Mouse (Mus musculus): ENCODE measurements around the gene Prl5a1. TPM values are rescaled to one million over a fixed set of nuclear protein-coding genes. Genes with fewer than 3 reads are reported as not detected.

Gene Prl5a1
- total and polyA plus RNA-seq, 3 experiments: not detected

DNA sequence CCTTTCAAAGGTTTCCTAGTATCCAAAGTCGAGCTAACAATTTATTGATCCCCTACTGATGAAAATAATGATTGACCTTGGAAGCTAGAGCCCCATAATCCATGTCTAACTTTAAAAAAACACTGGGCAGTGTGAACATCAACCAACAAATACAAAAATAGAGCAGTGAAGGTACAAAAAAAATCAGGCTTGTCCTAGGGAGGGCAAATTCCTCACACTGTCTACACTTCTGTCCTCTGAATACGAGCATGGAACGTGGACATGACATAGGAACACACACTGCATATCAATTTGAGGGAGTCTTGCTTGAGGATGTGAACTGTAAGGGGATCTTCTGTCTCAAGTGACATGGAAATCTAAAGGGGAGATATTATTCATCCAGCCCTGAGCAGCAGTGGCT, 33.7 kb upstream of the Prl5a1 start:
- TF ChIP-seq TCF12 (IDR thresholded peaks at IDR 0.05; ENCODE audit: low read depth, low read length): no peak
- no peak for TF ChIP-seq MYB (IDR thresholded peaks at IDR 0.05; ENCODE audit: low read depth, low read length)
- no peak for TF ChIP-seq JUND (IDR thresholded peaks at IDR 0.05; ENCODE audit: low read depth, low read length)
- no peak for TF ChIP-seq POLR2AphosphoS5 (IDR thresholded peaks at IDR 0.05; ENCODE audit: borderline replicate concordance, low read depth, low read length)
- no peak for TF ChIP-seq SIN3A (IDR thresholded peaks at IDR 0.05; ENCODE audit: low read length)
- TF ChIP-seq CHD2 (IDR thresholded peaks at IDR 0.05; ENCODE audit: low read length): no peak
- TF ChIP-seq ZMIZ1 (IDR thresholded peaks at IDR 0.05; ENCODE audit: low read depth, low read length): no peak
- TF ChIP-seq MYC (IDR thresholded peaks at IDR 0.05; ENCODE audit: low read depth, low read length): no peak
- no peak for TF ChIP-seq USF1 (IDR thresholded peaks at IDR 0.05; ENCODE audit: low read depth, low read length)
- no peak for TF ChIP-seq ZKSCAN1 (IDR thresholded peaks at IDR 0.05; ENCODE audit: low read depth, low read length)
- TF ChIP-seq RCOR1 (IDR thresholded peaks at IDR 0.05; ENCODE audit: low read depth, low read length): no peak
- no peak for TF ChIP-seq POLR2AphosphoS2 (IDR thresholded peaks at IDR 0.05; ENCODE audit: low read length)
- TF ChIP-seq BHLHE40 (IDR thresholded peaks at IDR 0.05; ENCODE audit: borderline replicate concordance, low read depth, low read length): no peak
- no peak for TF ChIP-seq ZC3H11A (IDR thresholded peaks at IDR 0.05; ENCODE audit: low read depth, low read length)
- no peak for TF ChIP-seq KAT2A (conservative IDR thresholded peaks at IDR 0.05; ENCODE audit: low read depth, low read length)
- no peak for TF ChIP-seq GABPA (IDR thresholded peaks at IDR 0.05; ENCODE audit: low read depth, low read length)
- TF ChIP-seq TBP (IDR thresholded peaks at IDR 0.05; ENCODE audit: low read depth, low read length): no peak
- no peaks in the 10 kb centered on the region for H3K79me2 ChIP-seq (ENCODE audit: control insufficient read depth, insufficient read depth, low read length, poor library complexity)
- DNase-seq (ENCODE audit: low read depth, low spot score): no peak
- no peaks in the 10 kb centered on the region for H3K4me1 ChIP-seq (ENCODE audit: control insufficient read depth in 1 of 2, insufficient read depth in 2 of 2, low read length in 2 of 2)
- H3K36me3 ChIP-seq (ENCODE audit: control insufficient read depth in 1 of 2, insufficient read depth in 2 of 2, low read length in 2 of 2): no peaks in the 10 kb centered on the region
- H3K9ac ChIP-seq (ENCODE audit: control insufficient read depth, low read depth, low read length, poor library complexity, severe bottlenecking): no peak overlapping the region
- no peaks in the 10 kb centered on the region for H3K27me3 ChIP-seq (ENCODE audit: control insufficient read depth in 1 of 2, insufficient read depth in 2 of 2, low read length in 2 of 2)
- H3K9me3 ChIP-seq (replicated peaks; ENCODE audit: insufficient read depth, low read length): no peaks in the 10 kb centered on the region
- no peak overlapping the region for H3K4me3 ChIP-seq (ENCODE audit: control insufficient read depth in 1 of 2, insufficient read depth in 1 of 2, low read depth in 2 of 2, low read length in 2 of 2)
- H3K27ac ChIP-seq (ENCODE audit: control insufficient read depth, low read depth, low read length): no peak overlapping the region

GRCm38 (mm10) chr13:28132781-28133180, 9.5 kb upstream of the Prl5a1 start:
- Histone ChIP-seq H3K4me3 (ENCODE audit: control insufficient read depth in 1 of 2, insufficient read depth in 1 of 2, low read depth in 2 of 2, low read length in 2 of 2) (no peak overlapping the region), H3K4me1 (ENCODE audit: control insufficient read depth in 1 of 2, insufficient read depth in 2 of 2, low read length in 2 of 2) (no peaks in the 10 kb centered on the region), H3K9me3 (replicated peaks; ENCODE audit: insufficient read depth, low read length) (no peaks in the 10 kb centered on the region), H3K36me3 (ENCODE audit: control insufficient read depth in 1 of 2, insufficient read depth in 2 of 2, low read length in 2 of 2) (no peaks in the 10 kb centered on the region), H3K27me3 (ENCODE audit: control insufficient read depth in 1 of 2, insufficient read depth in 2 of 2, low read length in 2 of 2) (no peaks in the 10 kb centered on the region), H3K9ac (ENCODE audit: control insufficient read depth, low read depth, low read length, poor library complexity, severe bottlenecking) (no peak overlapping the region), H3K27ac (ENCODE audit: control insufficient read depth, low read depth, low read length) (no peak overlapping the region), H3K79me2 (ENCODE audit: control insufficient read depth, insufficient read depth, low read length, poor library complexity) (no peaks in the 10 kb centered on the region)
- TF ChIP-seq ZNF384 (IDR thresholded peaks at IDR 0.05; ENCODE audit: low read depth, low read length) (no peak), POLR2A (IDR thresholded peaks at IDR 0.05; ENCODE audit: control insufficient read depth in 1 of 2, insufficient read depth in 1 of 2, low read depth in 1 of 2, low read length in 2 of 2, poor library complexity in 1 of 2) (no peak), RCOR1 (IDR thresholded peaks at IDR 0.05; ENCODE audit: low read depth, low read length) (no peak), NRF1 (IDR thresholded peaks at IDR 0.05; ENCODE audit: insufficient read depth, low read depth, low read length, poor library complexity, severe bottlenecking) (no peak), GATA1 (IDR thresholded peaks at IDR 0.05; ENCODE audit: low read depth, low read length) (no peak), UBTF (IDR thresholded peaks at IDR 0.05; ENCODE audit: borderline replicate concordance, insufficient read depth, low read depth, low read length) (no peak), ETS1 (IDR thresholded peaks at IDR 0.05; ENCODE audit: low read depth, low read length) (no peak), BHLHE40 (IDR thresholded peaks at IDR 0.05; ENCODE audit: borderline replicate concordance, low read depth, low read length) (no peak), CHD2 (IDR thresholded peaks at IDR 0.05; ENCODE audit: low read length) (no peak), MAFK (IDR thresholded peaks at IDR 0.05; ENCODE audit: borderline replicate concordance, low read depth, low read length) (no peak), CTCF (IDR thresholded peaks at IDR 0.05 in 2 of 3, conservative IDR thresholded peaks at IDR 0.05 in 1 of 3; ENCODE audit: control insufficient read depth in 1 of 3, insufficient read depth in 1 of 3, low read depth in 2 of 3, low read length in 3 of 3, poor library complexity in 1 of 3, severe bottlenecking in 1 of 3) (no peak), ZKSCAN1 (IDR thresholded peaks at IDR 0.05; ENCODE audit: low read depth, low read length) (no peak), POLR2AphosphoS5 (IDR thresholded peaks at IDR 0.05; ENCODE audit: borderline replicate concordance, low read depth, low read length) (no peak), GABPA (IDR thresholded peaks at IDR 0.05; ENCODE audit: low read depth, low read length) (no peak), SMC3 (IDR thresholded peaks at IDR 0.05; ENCODE audit: low read depth, low read length) (no peak), MYC (IDR thresholded peaks at IDR 0.05; ENCODE audit: low read depth, low read length) (no peak), NELFE (IDR thresholded peaks at IDR 0.05; ENCODE audit: low read depth, low read length) (no peak), MAX (IDR thresholded peaks at IDR 0.05; ENCODE audit: low read length) (no peak)
- no peak for DNase-seq (ENCODE audit: low read depth, low spot score)

All from MEL (cell line).